Mouse (Mus musculus) thymus, adult 2 months (tissue): ENCODE data around the gene Vmn2r99. TPM values are rescaled to one million over a fixed set of nuclear protein-coding genes. Genes with fewer than 3 reads are reported as not detected.

Experiments used
- DNase-seq: peaks from one replicate; pipeline ENCODE4 v3.0.0; 2021
- H3K27ac ChIP-seq: fragments of 200-500 bp; 2 replicates; pipeline ENCODE4 v1.5.1; 2012; ENCODE audit warnings: low read length, control low read depth; ENCODE audit not compliant: control insufficient read depth, insufficient read depth
- H3K27me3 ChIP-seq: fragments of 200-500 bp; 2 replicates; pipeline ENCODE4 v1.6.1; 2012; ENCODE audit warnings: mild to moderate bottlenecking, low read length, moderate library complexity, mixed read lengths; ENCODE audit not compliant: control insufficient read depth, insufficient read depth
- H3K36me3 ChIP-seq: fragments of 200-500 bp; 2 replicates; pipeline ENCODE4 v1.6.1; 2012; ENCODE audit warnings: mild to moderate bottlenecking, low read length, moderate library complexity; ENCODE audit not compliant: control insufficient read depth, insufficient read depth
- H3K4me1 ChIP-seq: fragments of 200-500 bp; replicated peaks from 2 replicates; pipeline ENCODE4 v1.6.1; 2012; ENCODE audit warnings: low read length; ENCODE audit not compliant: control insufficient read depth, insufficient read depth
- H3K4me3 ChIP-seq: fragments of 200-500 bp; 2 replicates; pipeline ENCODE4 v1.5.1; 2012; ENCODE audit warnings: mild to moderate bottlenecking, low read length, control low read depth, moderate library complexity; ENCODE audit not compliant: control insufficient read depth, insufficient read depth
- CTCF ChIP-seq: fragments of 200-500 bp; IDR thresholded peaks from 2 replicates; pipeline ENCODE4 v1.5.1; 2012; ENCODE audit warnings: mild to moderate bottlenecking, control low read depth, low read length, moderate library complexity, borderline replicate concordance; ENCODE audit not compliant: control insufficient read depth, poor library complexity, insufficient read depth; ENCODE audit errors: extremely low read depth
- POLR2A ChIP-seq: fragments of 200-500 bp; IDR thresholded peaks from 2 replicates; pipeline ENCODE4 v1.6.1; 2012; ENCODE audit warnings: mild to moderate bottlenecking, low read length, control low read depth, moderate library complexity; ENCODE audit not compliant: control insufficient read depth, poor library complexity, insufficient read depth; ENCODE audit errors: extremely low read depth
- WGBS: fragments of 180-500 bp; shearing (Covaris S2); methylation state at CpG from one replicate; pipeline ENCODE4 v1.1.7; 2018; 5-methylcytosine and 5-hydroxymethylcytosine counted together
- polyA plus RNA-seq: library from polyadenylated mRNA; depleted of rRNA; stranded (reverse); fragments of >200 nt; gene quantifications from 2 replicates; pipeline ENCODE4 v1.2.3, GENCODE M21; 2012; rRNA removed

Vmn2r99 gene
- polyA plus RNA-seq = not detected in 2 replicates

DNA sequence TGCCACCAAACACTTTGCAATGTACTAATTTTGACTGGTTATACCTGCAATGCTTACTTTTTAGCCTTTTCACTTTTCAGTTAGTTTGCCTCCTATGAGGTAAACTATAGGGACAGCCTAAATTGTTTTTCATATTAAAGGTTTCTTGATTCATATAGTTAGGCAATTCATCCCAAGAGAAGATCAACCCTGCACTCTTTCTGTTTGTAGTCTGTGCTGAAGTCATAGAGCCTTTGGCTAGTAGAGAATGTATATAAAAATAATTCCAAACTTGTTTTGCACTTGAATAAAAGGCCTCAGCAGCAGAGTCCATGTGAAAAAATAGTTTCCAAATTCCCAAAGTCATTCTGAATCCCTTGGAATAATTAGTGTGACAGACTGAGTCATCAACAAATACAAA lies at the start of gene Vmn2r99:
Gene Vmn2r99 (plus strand): TSS at position 301 of the 400 bp plus-strand sequence.
- no peak within 1 kb of the TSS for H3K4me3 ChIP-seq
- no peaks in the 10 kb centered on the region for H3K36me3 ChIP-seq
- DNase-seq = no peak
- no peak within 1 kb of the TSS for H3K27ac ChIP-seq
- TF ChIP-seq POLR2A (no peak), CTCF (no peak)
- no peaks in the 10 kb centered on the region for H3K27me3 ChIP-seq
- H3K4me1 ChIP-seq = no peaks in the 10 kb centered on the region

DNA sequence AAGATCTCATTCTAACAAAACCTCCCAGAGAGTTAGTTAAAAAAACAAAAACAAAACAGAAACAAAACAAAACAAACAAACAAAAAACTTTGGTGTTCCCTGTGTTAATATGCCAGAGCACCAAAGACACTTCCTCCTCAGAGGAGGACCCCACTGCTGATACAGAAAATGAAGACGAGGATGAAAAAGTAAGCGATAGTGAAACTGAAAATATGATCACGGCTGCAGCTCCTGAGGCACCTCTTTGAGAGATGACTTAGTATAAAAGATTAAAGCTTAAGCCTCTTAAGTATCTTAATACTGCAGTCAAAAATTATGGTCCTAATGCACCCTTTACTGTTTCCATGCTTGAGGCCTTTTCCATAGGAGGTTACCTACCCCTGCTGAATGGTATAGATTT lies 75.9 kb downstream of the Vmn2r99 start:
- TF ChIP-seq POLR2A (no peak), CTCF (no peak)
- Histone ChIP-seq H3K36me3 (no peaks in the 10 kb centered on the region), H3K4me1 (no peaks in the 10 kb centered on the region), H3K27ac (no peak overlapping the region), H3K4me3 (no peak overlapping the region), H3K27me3 (no peaks in the 10 kb centered on the region)
- DNase-seq = no peak
- 92% methylated on average over 3 of the region's 3 CpGs for WGBS

DNA sequence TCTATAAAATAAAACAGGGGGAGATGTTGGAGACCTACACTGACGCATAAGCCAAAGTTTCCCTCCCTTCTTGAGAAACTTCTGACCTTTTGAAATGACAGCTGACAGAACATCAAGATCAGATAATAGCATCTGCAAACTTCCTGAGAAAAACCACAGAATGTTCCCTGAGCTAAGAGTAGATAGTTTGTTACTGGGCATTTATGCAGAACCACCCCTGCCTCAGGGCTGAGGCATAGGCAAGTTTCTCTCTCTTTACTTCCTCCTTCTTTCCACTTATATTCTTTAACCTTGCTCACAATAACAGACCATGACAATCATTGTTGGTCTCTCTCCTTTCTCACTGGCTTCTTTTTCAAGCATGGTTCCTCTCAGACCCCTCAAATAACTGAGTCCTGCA lies 83.2 kb downstream of the Vmn2r99 start:
- Histone ChIP-seq H3K4me1 (no peaks in the 10 kb centered on the region), H3K36me3 (no peaks in the 10 kb centered on the region), H3K27ac (no peak overlapping the region), H3K4me3 (no peak overlapping the region), H3K27me3 (no peaks in the 10 kb centered on the region)
- TF ChIP-seq CTCF = no peak
- TF ChIP-seq POLR2A = no peak
- no peak for DNase-seq
- 62% methylated on average over 1 of the region's 1 CpGs for WGBS

Other genes with a start within 250 kb of the Vmn2r99 start
- not detected in 2 replicates for gene Vmn2r100, start 142.8 kb downstream of the Vmn2r99 start, polyA plus RNA-seq
- gene Vmn2r101, start 215.3 kb downstream of the Vmn2r99 start, polyA plus RNA-seq = not detected in 2 replicates